Mouse (Mus musculus): ENCODE measurements around the gene Samd8.
A peak's percentile ranks its signal among the peaks of the same experiment; 100 is the strongest.

GRCm38 (mm10) chr14:21741786-21742185 is 8.5 kb upstream of the Samd8 start:
- TF ChIP-seq CTCF (IDR thresholded peaks at IDR 0.05; ENCODE audit: low read depth) (peak; percentile 96), EP300 (IDR thresholded peaks at IDR 0.05; ENCODE audit: low read depth) (no peak)
